Mouse (Mus musculus) spleen, postnatal 10 days (tissue): Measurements from ENCODE around the gene Cbl.
"Not testable (repeated sequence)": the region's sequence is repeated elsewhere in the genome, so short reads cannot be mapped to it uniquely, and the experiment has no call there.

Experiments used
- DNase-seq, 2 experiments: peaks; one replicate each; pipeline ENCODE4 v3.0.0; 2021 to 2022; ENCODE audit warnings: low spot score in 2 of 2

Cbl gene

GRCm38 (mm10) chr9:44130581-44131275, 103.1 kb downstream of the Cbl start:
- no peak for DNase-seq

GRCm38 (mm10) chr9:44130034-44130433, 103.8 kb downstream of the Cbl start:
- DNase-seq: peak in 1 of 2 experiments; percentile 70

DNA sequence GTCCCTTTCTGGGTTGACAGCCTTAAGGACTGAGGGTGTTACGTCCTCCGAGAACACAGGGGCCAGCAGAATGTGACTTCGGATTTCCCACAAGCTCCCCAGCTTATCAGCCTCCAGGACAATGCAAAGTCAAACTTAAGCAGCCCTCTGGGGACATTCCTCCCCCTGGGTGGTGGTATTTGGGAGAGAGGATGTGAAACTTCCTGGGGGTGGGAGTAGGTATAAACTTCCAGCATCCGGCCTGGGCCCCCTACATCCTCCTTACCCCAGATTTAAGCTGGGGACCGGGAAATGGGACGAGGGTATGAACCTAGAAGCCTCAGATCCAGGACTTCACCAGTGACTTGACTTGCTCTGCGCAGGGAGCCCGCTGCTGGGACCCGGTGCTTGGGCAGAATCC, 104.2 kb downstream of the Cbl start:
- no peak for DNase-seq

DNA sequence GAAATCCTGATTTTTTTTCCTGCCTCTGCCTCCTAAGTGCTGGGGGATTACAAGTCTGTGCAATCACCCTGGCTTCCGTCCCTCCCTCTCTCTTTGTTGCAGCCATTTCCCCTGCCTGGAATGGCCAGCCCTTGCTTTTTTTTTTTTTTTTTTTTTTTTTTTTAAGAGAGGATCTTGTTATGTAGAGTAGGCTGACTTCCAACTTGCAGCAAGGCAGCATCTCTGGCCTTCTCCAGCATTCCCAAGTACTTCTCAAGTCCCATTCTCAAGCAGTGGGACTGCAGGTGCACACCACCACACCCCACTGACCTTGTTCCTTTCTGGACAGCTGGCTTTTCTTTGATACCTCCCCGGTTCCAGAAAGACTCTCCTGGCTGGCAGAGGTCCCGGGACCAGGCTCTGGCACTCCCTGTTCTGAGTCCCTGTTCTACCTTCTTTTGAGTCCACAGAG, 106.5 kb downstream of the Cbl start:
- no peak for DNase-seq

DNA sequence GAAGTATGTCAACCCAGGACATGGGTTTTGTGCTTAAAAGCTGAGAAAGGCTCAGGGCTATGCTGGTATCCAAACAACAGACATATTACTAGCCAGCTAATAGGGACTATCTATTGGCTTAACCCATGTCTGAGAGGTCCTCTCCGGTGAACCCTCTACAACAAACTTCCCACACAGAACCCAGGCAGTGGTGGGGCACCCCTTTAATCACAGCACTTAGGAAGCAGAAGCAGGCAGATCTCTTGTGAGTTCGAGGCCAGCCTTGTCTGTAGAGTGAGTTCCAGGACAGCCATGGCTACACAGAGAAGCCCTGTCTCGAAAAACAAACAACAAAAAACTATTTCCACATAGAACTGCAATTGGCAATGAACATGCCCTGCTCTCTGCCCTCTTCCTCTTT, 107.1 kb downstream of the Cbl start:
- DNase-seq: no peak

- peak; percentile 59 to 88 for DNase-seq
Observed at GRCm38 (mm10) chr9:44125546-44126428, 108.1 kb downstream of the Cbl start.

GRCm38 (mm10) chr9:44125026-44125425, 108.8 kb downstream of the Cbl start:
- no peak for DNase-seq

- DNase-seq: no peak
Observed at GRCm38 (mm10) chr9:44124317-44124716, 109.5 kb downstream of the Cbl start.

GRCm38 (mm10) chr9:44119948-44120465, 113.8 kb downstream of the Cbl start:
- no peak for DNase-seq

DNA sequence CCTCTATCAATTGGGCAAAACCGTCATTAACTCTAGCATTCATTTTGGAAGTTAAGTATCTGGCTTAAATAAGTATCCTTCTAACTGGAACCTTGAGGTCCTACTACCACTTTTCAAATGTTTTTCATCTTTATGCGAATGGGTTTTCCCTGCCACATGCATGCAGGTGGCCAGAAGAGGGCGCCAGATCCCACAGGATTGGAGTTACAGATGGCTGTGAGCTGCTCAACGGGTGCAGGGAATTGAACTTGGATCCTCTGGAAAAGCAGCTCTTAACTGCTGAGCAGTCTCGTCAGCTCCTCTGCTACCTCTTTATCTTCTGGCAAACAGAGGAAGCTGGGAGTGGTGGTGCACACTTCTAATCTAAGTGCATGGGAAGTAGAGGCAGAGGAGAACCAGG, 114.8 kb downstream of the Cbl start:
- DNase-seq: peak; percentile 55 to 82

DNA sequence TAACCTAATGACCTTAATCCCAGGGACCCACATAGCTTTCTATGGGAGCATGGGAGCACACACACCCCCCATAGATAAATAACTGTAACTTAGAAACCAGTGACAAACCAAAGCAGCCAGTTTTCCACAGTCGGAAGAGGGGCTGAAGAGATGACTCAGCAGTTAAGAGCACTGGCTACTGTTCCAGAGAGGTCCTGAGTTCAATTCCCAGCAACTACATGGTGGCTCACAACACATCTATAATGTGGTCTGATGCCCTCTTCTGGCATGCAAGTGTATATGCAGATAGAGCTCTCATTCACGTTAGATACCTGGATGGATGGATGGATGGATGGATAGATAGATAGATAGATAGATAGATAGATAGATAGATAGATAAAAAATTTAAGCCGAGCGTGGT, 117.7 kb downstream of the Cbl start:
- DNase-seq: no peak

- no peak for DNase-seq
Observed at GRCm38 (mm10) chr9:44115599-44115998, 118.2 kb downstream of the Cbl start.

DNA sequence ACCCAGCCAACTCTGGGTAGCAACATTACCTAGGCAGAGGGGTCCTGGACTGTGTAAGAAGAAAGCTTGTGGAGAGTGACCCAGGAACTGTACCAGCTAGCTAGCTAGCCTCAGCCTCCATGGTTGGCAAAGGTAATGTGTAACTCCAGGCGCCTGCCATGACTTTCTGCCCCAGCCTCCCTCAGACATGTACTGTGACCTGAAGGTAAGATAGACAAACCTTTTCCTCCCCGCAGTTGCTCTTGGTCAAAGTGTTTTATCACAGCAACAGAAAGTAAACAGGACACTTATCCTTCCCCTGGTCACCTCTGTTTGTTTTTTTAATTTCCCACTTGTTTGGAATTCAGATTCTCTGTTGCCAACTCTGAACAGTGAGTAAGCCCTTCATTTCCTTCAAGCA, 119.4 kb downstream of the Cbl start:
- DNase-seq: no peak

DNA sequence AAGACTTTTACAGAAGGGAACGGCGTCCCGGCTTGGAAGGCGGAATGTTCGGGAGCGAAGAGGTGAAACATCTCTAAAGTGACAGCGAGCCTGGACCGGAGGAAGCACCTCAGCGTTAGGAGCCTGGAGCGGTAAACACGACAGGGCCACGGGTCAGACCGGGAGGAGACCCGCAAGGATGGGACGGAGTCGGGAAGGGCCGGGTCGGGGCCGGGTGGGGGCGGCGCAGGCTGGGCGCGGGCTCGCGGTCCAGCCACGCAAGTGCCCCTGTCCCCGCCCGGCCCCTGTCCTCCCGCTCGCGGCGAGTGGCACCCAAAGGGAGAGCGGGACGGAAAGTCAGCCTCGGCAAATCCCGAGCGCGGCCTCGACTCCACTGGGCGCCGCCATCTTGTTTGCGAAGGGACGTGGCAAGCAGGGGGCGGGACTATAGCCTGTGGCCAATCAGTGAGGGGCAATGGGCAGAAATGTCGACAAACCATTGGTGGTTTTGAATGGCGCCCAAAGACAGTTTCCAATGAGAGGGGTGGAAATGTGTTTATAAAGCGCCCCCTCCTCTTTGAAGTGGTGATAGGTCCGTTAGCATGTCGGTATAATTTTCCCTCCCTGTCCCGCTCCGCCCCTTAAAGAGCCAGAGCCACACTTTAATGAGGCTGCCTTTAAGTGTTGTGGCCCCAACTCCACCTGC, 120.6 kb downstream of the Cbl start, which contains the start of the genes Gm49380 and Rnf26:
TSS of gene Gm49380 (minus strand) at position 396 of the 685 bp plus-strand sequence.
TSS of gene Rnf26 (minus strand) at position 413 of the 685 bp plus-strand sequence.
- DNase-seq: peak; percentile 94 to 98

GRCm38 (mm10) chr9:44111909-44112308, 121.9 kb downstream of the Cbl start:
- DNase-seq: not testable (repeated sequence)

DNA sequence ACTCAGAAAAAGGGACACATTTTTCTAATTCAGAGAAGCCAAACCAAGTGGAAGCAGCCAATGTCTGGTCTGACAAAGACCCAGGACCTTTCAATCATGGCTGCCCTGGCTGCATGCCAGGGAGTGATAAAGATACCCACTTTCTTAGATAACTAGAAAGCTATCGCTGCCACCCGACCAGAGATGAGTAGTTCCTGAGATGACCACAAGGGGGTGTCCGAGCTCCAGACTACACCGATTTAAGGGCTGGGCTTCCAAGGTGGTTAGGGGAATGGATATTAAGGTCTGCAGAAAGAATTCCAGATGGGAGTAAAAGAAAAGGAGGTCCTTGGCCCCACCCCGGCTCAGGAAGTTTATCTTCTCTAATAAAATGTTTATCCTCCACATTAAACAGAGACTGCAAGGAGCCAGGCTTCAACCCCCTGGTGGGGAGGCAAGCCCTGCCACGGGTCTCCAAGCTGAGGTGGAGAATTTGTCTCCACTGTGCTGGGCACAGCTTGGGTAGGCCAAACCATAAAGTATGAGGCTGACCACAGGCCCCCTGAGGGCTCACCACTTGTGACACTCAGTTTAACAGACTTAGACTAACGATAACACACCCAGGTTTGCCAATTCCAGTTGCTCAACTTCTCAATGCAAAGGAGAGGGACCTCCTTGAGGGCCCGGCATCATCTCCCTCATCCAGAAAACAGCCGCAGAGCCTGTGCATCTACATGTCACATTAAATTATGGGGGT, 124.3 kb downstream of the Cbl start:
- DNase-seq: peak; percentile 79 to 85

DNA sequence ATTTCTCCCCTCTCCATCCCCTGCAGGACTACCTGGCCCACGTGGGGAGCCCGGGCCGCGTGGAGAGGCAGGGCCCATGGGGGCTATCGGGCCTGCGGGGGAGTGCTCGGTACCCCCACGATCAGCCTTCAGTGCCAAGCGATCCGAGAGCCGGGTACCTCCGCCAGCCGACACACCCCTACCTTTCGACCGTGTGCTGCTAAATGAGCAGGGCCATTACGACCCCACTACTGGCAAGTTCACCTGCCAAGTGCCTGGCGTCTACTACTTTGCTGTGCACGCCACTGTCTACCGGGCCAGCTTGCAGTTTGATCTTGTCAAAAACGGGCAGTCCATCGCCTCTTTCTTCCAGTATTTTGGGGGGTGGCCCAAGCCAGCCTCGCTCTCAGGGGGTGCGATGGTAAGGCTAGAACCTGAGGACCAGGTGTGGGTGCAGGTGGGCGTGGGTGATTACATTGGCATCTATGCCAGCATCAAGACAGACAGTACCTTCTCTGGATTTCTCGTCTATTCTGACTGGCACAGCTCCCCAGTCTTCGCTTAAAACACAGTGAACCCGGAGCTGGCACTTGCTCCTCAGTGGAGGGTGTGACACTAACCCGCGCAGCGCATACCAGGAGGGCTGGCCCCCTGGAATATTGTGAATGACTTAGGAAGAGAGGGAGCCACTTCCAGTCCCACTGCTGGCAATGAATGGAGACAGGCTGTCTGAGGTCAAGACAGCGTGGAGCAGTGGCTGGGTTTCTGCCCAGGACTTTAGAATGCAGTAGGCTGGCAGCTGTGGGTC, 125.4 kb downstream of the Cbl start:
- no peak for DNase-seq

DNA sequence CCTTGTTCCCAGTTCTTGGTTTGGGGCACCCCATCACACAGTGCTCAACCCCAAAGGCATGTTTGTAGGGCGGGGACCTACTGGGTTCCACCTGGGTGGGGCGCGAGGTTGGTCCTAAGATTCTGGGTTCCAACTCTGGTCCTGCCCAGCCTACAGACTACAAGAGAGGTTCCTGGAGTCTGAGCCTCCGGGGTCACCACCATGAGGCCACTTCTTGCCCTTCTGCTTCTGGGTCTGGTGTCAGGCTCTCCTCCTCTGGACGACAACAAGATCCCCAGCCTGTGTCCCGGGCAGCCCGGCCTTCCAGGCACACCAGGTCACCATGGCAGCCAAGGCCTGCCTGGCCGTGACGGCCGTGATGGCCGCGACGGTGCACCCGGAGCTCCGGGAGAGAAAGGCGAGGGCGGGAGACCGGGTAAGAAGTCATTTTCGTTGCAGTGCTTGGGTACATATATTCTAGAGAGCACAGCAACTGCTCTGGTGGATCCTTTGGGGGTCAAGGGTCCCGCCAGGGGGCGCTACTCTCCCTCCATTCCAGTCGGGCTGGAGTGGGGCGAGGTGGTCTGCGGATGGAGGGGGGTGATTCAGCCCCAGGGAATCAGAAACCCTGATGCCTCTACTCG, 126.2 kb downstream of the Cbl start:
- DNase-seq: peak in 1 of 2 experiments; percentile 57

GRCm38 (mm10) chr9:44107110-44107509, 126.7 kb downstream of the Cbl start, which contains the start of gene C1qtnf5:
Gene C1qtnf5 (plus strand): TSS chr9:44107245.
- DNase-seq: no peak

DNA sequence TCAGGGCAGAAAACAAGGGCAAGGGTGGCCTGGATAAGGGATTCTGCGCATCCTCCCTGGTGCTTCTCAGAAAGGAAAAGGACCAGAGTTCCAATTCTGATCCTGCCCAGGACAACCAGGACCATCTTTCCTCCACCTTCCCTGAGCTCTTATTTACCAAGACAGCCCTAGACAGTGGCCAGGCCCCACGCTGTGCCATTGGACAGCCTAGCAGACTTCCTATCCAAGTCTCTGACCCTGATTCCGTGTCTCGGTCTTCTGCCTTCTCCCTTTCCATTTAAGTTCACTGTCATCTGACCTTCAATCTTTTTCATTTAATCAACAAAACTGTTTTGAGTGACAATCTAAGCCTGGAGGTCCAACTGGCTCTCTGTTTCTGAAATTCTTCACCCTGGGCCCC, 127.3 kb downstream of the Cbl start:
- no peak for DNase-seq
